Mouse (Mus musculus): ENCODE measurements around the gene Atxn1l.

- no peak for TF ChIP-seq FLI1 (IDR thresholded peaks at IDR 0.05; ENCODE audit: low read length)
- no peak for TF ChIP-seq GATA1 (IDR thresholded peaks at IDR 0.05; ENCODE audit: borderline replicate concordance, low read length)
Observed at GRCm38 (mm10) chr8:109714961-109715360, 22.6 kb downstream of the Atxn1l start.

Measured in megakaryocyte, embryonic 14.5 days (primary cell).